Mouse (Mus musculus) olfactory bulb, adult 2 months (tissue): ENCODE measurements around the gene Setd7. TPM values are rescaled to one million over a fixed set of nuclear protein-coding genes. Genes with fewer than 3 reads are reported as not detected.

Experiments
- H3K27ac ChIP-seq: fragments of 200-500 bp; 2 replicates; pipeline ENCODE4 v1.5.1; 2012; ENCODE audit warnings: low read depth, low read length; ENCODE audit not compliant: insufficient read depth
- H3K4me1 ChIP-seq: fragments of 200-500 bp; 2 replicates; pipeline ENCODE4 v1.6.1; 2012; ENCODE audit warnings: low read length; ENCODE audit not compliant: control insufficient read depth, insufficient read depth
- H3K4me3 ChIP-seq: fragments of 200-500 bp; 2 replicates; pipeline ENCODE4 v1.5.1; 2012; ENCODE audit warnings: mild to moderate bottlenecking, low read depth, low read length, moderate library complexity; ENCODE audit not compliant: insufficient read depth
- CTCF ChIP-seq: fragments of 200-500 bp; IDR thresholded peaks from 2 replicates; pipeline ENCODE4 v1.5.1; 2012; ENCODE audit warnings: low read depth, mild to moderate bottlenecking, low read length, moderate library complexity; ENCODE audit not compliant: insufficient read depth
- POLR2A ChIP-seq: fragments of 200-500 bp; IDR thresholded peaks from 2 replicates; pipeline ENCODE4 v1.6.1; 2012; ENCODE audit warnings: mild to moderate bottlenecking, low read depth, low read length, moderate library complexity; ENCODE audit not compliant: insufficient read depth
- WGBS: fragments of 180-500 bp; shearing (Covaris S2); methylation state at CpG from one replicate; pipeline ENCODE4 v1.1.7; 2018; 5-methylcytosine and 5-hydroxymethylcytosine counted together
- polyA plus RNA-seq: library from polyadenylated mRNA; stranded (reverse); fragments of >200 nt; gene quantifications from 2 replicates; pipeline ENCODE4 v1.2.4, GENCODE M21; 2012; ENCODE audit warnings: low replicate concordance; ENCODE audit not compliant: missing spikeins, insufficient read depth, insufficient read length

The Setd7 gene
- polyA plus RNA-seq, 1 experiment, result not detected

- peak overlapping the region; percentile 46 for H3K27ac ChIP-seq
- TF ChIP-seq CTCF, result no peak
- TF ChIP-seq POLR2A, result no peak
- WGBS, result 45% methylated on average over 13 of the region's 13 CpGs
Measured at GRCm38 (mm10) chr3:51531473-51532281, 29.0 kb downstream of the Setd7 start.

GRCm38 (mm10) chr3:51526891-51527290 is 33.8 kb downstream of the Setd7 start:
- Histone ChIP-seq H3K4me1 (peaks cover 10% of the 10 kb centered on the region), H3K4me3 (no peak overlapping the region), H3K27ac (no peak overlapping the region)
- TF ChIP-seq CTCF, result no peak
- TF ChIP-seq POLR2A, result no peak
- 72% methylated on average over 13 of the region's 13 CpGs for WGBS

More at GRCm38 (mm10) chr3:51531473-51532281, 29.0 kb downstream of the Setd7 start:
- H3K4me3 ChIP-seq, result no peak overlapping the region
- H3K4me1 ChIP-seq, result peaks cover 13% of the 10 kb centered on the region

DNA sequence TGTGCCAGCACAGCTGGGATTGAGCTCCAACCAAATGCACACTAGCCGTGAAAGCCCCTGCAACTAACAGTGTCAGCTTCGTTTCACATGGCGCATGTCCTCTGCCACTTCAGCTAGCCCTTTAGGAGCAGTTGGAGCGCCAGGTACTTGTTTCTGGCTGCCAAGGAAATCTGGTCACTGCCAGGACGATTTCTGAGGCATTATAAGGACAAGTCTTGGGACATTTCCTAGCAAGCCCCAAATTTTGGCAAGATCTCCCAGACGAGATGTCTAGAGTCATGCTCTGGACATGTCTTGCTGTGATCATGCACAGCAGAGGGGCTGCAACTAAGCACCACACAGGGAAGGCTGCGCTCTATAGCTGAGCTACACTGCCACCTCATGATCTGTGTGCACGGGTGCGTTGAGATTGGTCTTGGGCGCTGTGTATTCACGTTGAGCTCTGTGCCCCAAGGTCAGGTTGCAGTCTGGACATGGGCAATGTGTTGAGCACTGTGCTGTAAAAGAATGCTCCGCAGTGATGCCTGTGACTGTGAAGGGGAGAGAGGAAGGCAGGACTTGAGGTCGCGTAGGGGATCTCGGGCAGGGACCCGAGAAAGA is 35.4 kb downstream of the Setd7 start:
- Histone ChIP-seq H3K27ac (no peak overlapping the region), H3K4me1 (peaks cover 13% of the 10 kb centered on the region), H3K4me3 (no peak overlapping the region)
- TF ChIP-seq CTCF (no peak), POLR2A (no peak)
- 76% methylated on average over 16 of the region's 16 CpGs for WGBS

GRCm38 (mm10) chr3:51521262-51521661 is 39.4 kb downstream of the Setd7 start:
- Histone ChIP-seq H3K27ac (no peak overlapping the region), H3K4me3 (no peak overlapping the region), H3K4me1 (peaks cover 23% of the 10 kb centered on the region)
- no peak for TF ChIP-seq CTCF
- no peak for TF ChIP-seq POLR2A
- WGBS, result 83% methylated on average over 14 of the region's 14 CpGs

GRCm38 (mm10) chr3:51518763-51519121 is 41.9 kb downstream of the Setd7 start:
- Histone ChIP-seq H3K4me1 (peaks cover 24% of the 10 kb centered on the region), H3K4me3 (no peak overlapping the region), H3K27ac (no peak overlapping the region)
- WGBS, result 78% methylated on average over 8 of the region's 8 CpGs
- TF ChIP-seq CTCF, result no peak
- no peak for TF ChIP-seq POLR2A

GRCm38 (mm10) chr3:51517878-51518762 is 42.6 kb downstream of the Setd7 start:
- Histone ChIP-seq H3K4me1 (peaks cover 25% of the 10 kb centered on the region), H3K4me3 (no peak overlapping the region), H3K27ac (0 out of 2 replicates have a peak overlapping the region, but pooled peaks have one; percentile 2)
- TF ChIP-seq CTCF, result no peak
- TF ChIP-seq POLR2A, result no peak
- WGBS, result 72% methylated on average over 12 of the region's 12 CpGs

- Histone ChIP-seq H3K4me1 (peaks cover 30% of the 10 kb centered on the region), H3K4me3 (no peak overlapping the region), H3K27ac (no peak overlapping the region)
- 57% methylated on average over 4 of the region's 4 CpGs for WGBS
- TF ChIP-seq CTCF, result no peak
- TF ChIP-seq POLR2A, result no peak
Measured at GRCm38 (mm10) chr3:51517467-51517866, 43.2 kb downstream of the Setd7 start.

DNA sequence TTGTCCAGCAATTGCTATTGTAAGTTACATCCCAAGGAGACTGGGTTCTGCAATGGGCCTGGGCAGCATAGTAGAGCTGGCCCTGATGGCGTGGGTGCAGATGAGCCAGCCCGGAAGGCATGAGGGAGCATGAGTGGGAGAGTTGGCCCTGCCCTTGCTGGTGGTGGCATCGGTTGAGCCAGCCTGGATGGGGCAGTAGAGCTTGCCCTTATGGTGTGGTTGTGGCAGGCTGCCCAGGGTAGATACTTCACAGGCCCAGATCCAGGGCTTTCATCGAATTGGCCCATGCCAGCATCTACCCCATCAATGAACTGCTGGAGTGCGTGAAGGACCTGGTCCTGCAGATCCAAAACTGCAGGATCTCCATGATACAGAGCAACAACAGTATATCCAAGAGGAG is 48.7 kb downstream of the Setd7 start:
- WGBS, result 86% methylated on average over 5 of the region's 5 CpGs
- TF ChIP-seq CTCF (no peak), POLR2A (no peak)
- H3K27ac ChIP-seq, result 0 out of 2 replicates have a peak overlapping the region, but pooled peaks have one; percentile 27
- H3K4me3 ChIP-seq, result no peak overlapping the region
- peaks cover 13% of the 10 kb centered on the region for H3K4me1 ChIP-seq

- peak overlapping the region; percentile 17; the same call in 1 of the 2 replicates for H3K4me3 ChIP-seq
- 25% methylated on average over 8 of the region's 8 CpGs for WGBS
- no peak overlapping the region for H3K27ac ChIP-seq
Measured at GRCm38 (mm10) chr3:51510903-51511302, 49.8 kb downstream of the Setd7 start.

More at GRCm38 (mm10) chr3:51510903-51511302, 49.8 kb downstream of the Setd7 start:
- peak; percentile 33; the same call in 1 of the 2 replicates for TF ChIP-seq CTCF
- TF ChIP-seq POLR2A, result no peak
- peaks cover 13% of the 10 kb centered on the region for H3K4me1 ChIP-seq
